In the genomic region with DNA sequence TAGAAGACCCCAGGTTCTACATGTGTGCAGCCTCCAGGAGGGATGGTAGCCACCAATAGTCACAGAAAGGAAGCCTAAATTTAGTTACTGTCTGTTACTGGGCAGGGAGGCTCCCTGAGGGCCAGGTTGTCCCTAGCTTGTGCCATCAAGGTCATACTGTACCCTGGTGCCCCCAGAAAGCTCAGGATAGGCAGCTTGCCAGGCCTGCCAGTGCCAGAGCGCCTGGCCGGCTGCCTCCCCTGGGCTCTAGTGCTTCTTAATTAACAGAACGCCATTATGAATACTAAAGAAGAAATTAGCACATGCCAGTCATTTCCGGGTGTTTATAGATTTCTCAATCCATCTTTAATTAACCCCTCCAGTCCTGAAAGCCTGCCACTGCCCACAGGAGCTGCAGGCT, we compare ENCODE assay signal across 11 mouse cellular contexts.
DNase-seq lines count a peak whose midpoint lies in the region; ATAC-seq and TF ChIP-seq lines count a peak whose summit lies in the region.
"Had no signal": no experiment of that assay in that cellular context is flagged by ENCODE, and none has a peak within 500 bp of the region (broad histone marks: within the 10 kb centered on the region; RNA-seq: fewer than 3 reads in every experiment).

No protein-coding gene starts in this region.

- no peaks in the 10 kb centered on the region for H3K4me1 ChIP-seq in hindbrain, postnatal 0 days (ENCODE audit: insufficient read depth, low read length)
- H3K4me1 ChIP-seq in hindbrain, embryonic 16.5 days (ENCODE audit: control insufficient read depth, insufficient read depth, low read depth, low read length), result peaks cover 6% of the 10 kb centered on the region; the same call in 1 of the 2 replicates

- WGBS in hindbrain, postnatal 0 days, result 21% methylated on average over 4 of the region's 4 CpGs
- 21% methylated on average over 4 of the region's 4 CpGs for WGBS in hindbrain, embryonic 16.5 days

- ATAC-seq in hindbrain, postnatal 0 days, result peak; percentile 22; the same call in 1 of the 2 replicates
- ATAC-seq in hindbrain, embryonic 16.5 days, result no peak
- ATAC-seq: activated CD4-positive, CD25-positive, alpha-beta regulatory T cell, adult 4 months; liver, postnatal 0 days had no signal

- H3K9ac ChIP-seq in hindbrain, postnatal 0 days (replicated peaks; ENCODE audit: low read length), result no peak overlapping the region
- no peak overlapping the region for H3K9ac ChIP-seq in hindbrain, embryonic 16.5 days (ENCODE audit: low read depth, low read length)
- H3K9ac ChIP-seq: hindbrain, embryonic 13.5 days; liver, postnatal 0 days had no signal

- no peak for TF ChIP-seq CTCF in hindbrain, postnatal 0 days (IDR thresholded peaks at IDR 0.05; ENCODE audit: low read depth)

- no peak overlapping the region for H3K4me2 ChIP-seq in hindbrain, postnatal 0 days (ENCODE audit: low read depth, low read length)
- H3K4me2 ChIP-seq in hindbrain, embryonic 16.5 days (ENCODE audit: low read length), result no peak overlapping the region
- H3K4me2 ChIP-seq: hindbrain, embryonic 13.5 days had no signal

- no peak overlapping the region for H3K4me3 ChIP-seq in hindbrain, postnatal 0 days (ENCODE audit: low read length)
- H3K4me3 ChIP-seq in hindbrain, embryonic 16.5 days (ENCODE audit: low read length), result no peak overlapping the region
- H3K4me3 ChIP-seq: hindbrain, embryonic 13.5 days had no signal

- no peaks in the 10 kb centered on the region for H3K9me3 ChIP-seq in hindbrain, postnatal 0 days (ENCODE audit: low read length)
- H3K9me3 ChIP-seq in hindbrain, embryonic 16.5 days (ENCODE audit: control insufficient read depth, low read length), result no peaks in the 10 kb centered on the region
- H3K9me3 ChIP-seq: hindbrain, embryonic 13.5 days had no signal

- peak; percentile 27 for DNase-seq in hindbrain, postnatal 0 days (ENCODE audit: low spot score)
- peak; percentile 4 for DNase-seq in right cerebral cortex, adult 18-20 months
- DNase-seq in right cerebral cortex, adult 2 months (ENCODE audit: low spot score in 2 of 2), result no peak
- peak; percentile 47 to 63 for DNase-seq in heart, adult 9 months (ENCODE audit: low spot score in 2 of 2)
- DNase-seq in testis, postnatal 10 days (ENCODE audit: low spot score), result peak; percentile 75
- DNase-seq in lung, postnatal 10 days, result no peak
- no peak for DNase-seq in thymus, adult 18-20 months
- DNase-seq: liver, postnatal 0 days had no signal

- no peaks in the 10 kb centered on the region for H3K36me3 ChIP-seq in hindbrain, postnatal 0 days (ENCODE audit: insufficient read depth, low read length)
- H3K36me3 ChIP-seq in hindbrain, embryonic 16.5 days (ENCODE audit: control insufficient read depth, insufficient read depth, low read length), result no peaks in the 10 kb centered on the region
- H3K36me3 ChIP-seq: hindbrain, embryonic 13.5 days had no signal

- H3K27ac ChIP-seq in hindbrain, postnatal 0 days, result no peak overlapping the region
- H3K27ac ChIP-seq in hindbrain, embryonic 16.5 days (ENCODE audit: low read depth, low read length), result no peak overlapping the region
- H3K27ac ChIP-seq: hindbrain, embryonic 13.5 days had no signal

- H3K27me3 ChIP-seq in hindbrain, postnatal 0 days (ENCODE audit: insufficient read depth, low read length), result no peaks in the 10 kb centered on the region
- H3K27me3 ChIP-seq in hindbrain, embryonic 16.5 days (replicated peaks; ENCODE audit: control insufficient read depth, insufficient read depth, low read length), result no peaks in the 10 kb centered on the region
- H3K27me3 ChIP-seq: hindbrain, embryonic 13.5 days had no signal

Comparison
In these comparisons a context has a peak if more than half of its experiments do, and no peak if none do; other contexts are left out.
1. DNase-seq: peak in hindbrain, postnatal 0 days (single experiment), right cerebral cortex, adult 18-20 months (single experiment), heart, adult 9 months (2 of 2) and testis, postnatal 10 days (single experiment); none in right cerebral cortex, adult 2 months (0 of 2), lung, postnatal 10 days (single experiment) and thymus, adult 18-20 months (0 of 2).